Mouse (Mus musculus) granulocyte monocyte progenitor cell, adult 5-6 weeks (primary cell): Measurements from ENCODE around the gene Pde1c. TPM values are rescaled to one million over a fixed set of nuclear protein-coding genes. Genes with fewer than 3 reads are reported as not detected.

Experiments used
- ATAC-seq: replicated peaks from 2 replicates; pipeline ENCODE4 v1.8.0; 2016; ENCODE audit warnings: mild to moderate bottlenecking, moderate TSS enrichment, inconsistent platforms; ENCODE audit not compliant: poor library complexity, severe bottlenecking
- total RNA-seq, 2 experiments: library from RNA; stranded (forward) in 1 of 2; stranded (reverse) in 1 of 2; fragments of 200-712, 200-1000 nt in 1 of 2; fragments of >200 nt in 1 of 2; fragmentation: Nextera tagmentation in 1 of 2; gene quantifications; 2 replicates each; pipeline ENCODE4 v1.2.3; 2014 to 2017

Gene Pde1c
- total RNA-seq, 2 experiments from 2014 or later: 0.36 to 0.92 TPM

GRCm38 (mm10) chr6:56342005-56342404 lies 226.9 kb downstream of the Pde1c start:
- no peak for ATAC-seq

- ATAC-seq: no peak
Measured at GRCm38 (mm10) chr6:56335811-56336446, 233.0 kb downstream of the Pde1c start.

GRCm38 (mm10) chr6:56332149-56332548 lies 236.8 kb downstream of the Pde1c start:
- no peak for ATAC-seq

GRCm38 (mm10) chr6:56331432-56331831 lies 237.5 kb downstream of the Pde1c start:
- ATAC-seq: no peak

GRCm38 (mm10) chr6:56328103-56328502 lies 240.8 kb downstream of the Pde1c start:
- no peak for ATAC-seq

- no peak for ATAC-seq
Measured at GRCm38 (mm10) chr6:56322799-56323198, 246.1 kb downstream of the Pde1c start.

GRCm38 (mm10) chr6:56310318-56310717 lies 258.6 kb downstream of the Pde1c start:
- ATAC-seq: no peak

- ATAC-seq: no peak
Measured at GRCm38 (mm10) chr6:56306066-56306465, 262.8 kb downstream of the Pde1c start.

- no peak for ATAC-seq
Measured at GRCm38 (mm10) chr6:56292176-56292575, 276.7 kb downstream of the Pde1c start.

GRCm38 (mm10) chr6:56289307-56289706 lies 279.6 kb downstream of the Pde1c start:
- no peak for ATAC-seq

GRCm38 (mm10) chr6:56284821-56285220 lies 284.1 kb downstream of the Pde1c start:
- no peak for ATAC-seq

GRCm38 (mm10) chr6:56275461-56275860 lies 293.4 kb downstream of the Pde1c start:
- ATAC-seq: no peak

GRCm38 (mm10) chr6:56271741-56272140 lies 297.2 kb downstream of the Pde1c start:
- ATAC-seq: no peak

GRCm38 (mm10) chr6:56264509-56264908 lies 304.4 kb downstream of the Pde1c start:
- ATAC-seq: no peak

GRCm38 (mm10) chr6:56260118-56260517 lies 308.8 kb downstream of the Pde1c start:
- ATAC-seq: no peak

- no peak for ATAC-seq
Measured at GRCm38 (mm10) chr6:56257555-56258297, 311.2 kb downstream of the Pde1c start.

- no peak for ATAC-seq
Measured at GRCm38 (mm10) chr6:56250091-56250490, 318.8 kb downstream of the Pde1c start.

- no peak for ATAC-seq
Measured at GRCm38 (mm10) chr6:56191426-56192140, 377.3 kb downstream of the Pde1c start.

GRCm38 (mm10) chr6:56176485-56176884 lies 392.4 kb downstream of the Pde1c start:
- ATAC-seq: no peak

- ATAC-seq: no peak
Measured at GRCm38 (mm10) chr6:56172172-56172571, 396.7 kb downstream of the Pde1c start.

GRCm38 (mm10) chr6:56168736-56169135 lies 400.2 kb downstream of the Pde1c start:
- ATAC-seq: no peak
